Mouse (Mus musculus) lung, postnatal 0 days (tissue): ENCODE measurements at regions not wholly inside any gene's neighbourhood (a gene's known extent, or its start where the extent isn't known, plus 50 kb on each side); places are given as distances from the start of the nearest gene placed in this dataset.

ENCODE experiments used
- CTCF ChIP-seq: IDR thresholded peaks from 2 replicates; pipeline ENCODE4 v1.5.1; 2016; ENCODE audit warnings: antibody characterized with exemption, mild to moderate bottlenecking
- EP300 ChIP-seq: IDR thresholded peaks from 2 replicates; pipeline ENCODE4 v1.6.1; 2016; ENCODE audit warnings: antibody characterized with exemption, mild to moderate bottlenecking, control low read depth

- TF ChIP-seq CTCF (no peak), EP300 (no peak)
Measured at GRCm38 (mm10) chr3:148602730-148603255, 387.6 kb downstream of the Adgrl2 start.
